Mouse (Mus musculus) lung, postnatal 14 days (tissue): ENCODE data around the gene 4921517D22Rik.
"Not testable (repeated sequence)": the region's sequence is repeated elsewhere in the genome, so short reads cannot be mapped to it uniquely, and the experiment has no call there.

Experiments used
- DNase-seq: peaks from one replicate; pipeline ENCODE4 v3.0.0; 2021

The 4921517D22Rik gene

GRCm38 (mm10) chr13:59694008-59694407 lies at the start of gene 4921517D22Rik:
4921517D22Rik (minus strand) TSS chr13:59694108.
- DNase-seq: no peak

GRCm38 (mm10) chr13:59741697-59742096 lies 47.8 kb upstream of the 4921517D22Rik start:
- DNase-seq: peak; percentile 38

- DNase-seq: peak; percentile 41
Measured at GRCm38 (mm10) chr13:59741096-59741495, 47.2 kb upstream of the 4921517D22Rik start.

GRCm38 (mm10) chr13:59739397-59739796 lies 45.5 kb upstream of the 4921517D22Rik start:
- DNase-seq: no peak

GRCm38 (mm10) chr13:59738455-59738854 lies 44.5 kb upstream of the 4921517D22Rik start:
- no peak for DNase-seq

GRCm38 (mm10) chr13:59735190-59735589 lies 41.3 kb upstream of the 4921517D22Rik start:
- DNase-seq: no peak

- not testable (repeated sequence) for DNase-seq
Measured at GRCm38 (mm10) chr13:59734347-59734746, 40.4 kb upstream of the 4921517D22Rik start.

- DNase-seq: no peak
Measured at GRCm38 (mm10) chr13:59733936-59734335, 40.0 kb upstream of the 4921517D22Rik start.

GRCm38 (mm10) chr13:59731652-59732051 lies 37.7 kb upstream of the 4921517D22Rik start, which contains the start of gene Spata31d1d:
Spata31d1d (minus strand) TSS chr13:59731752.
- no peak for DNase-seq

- DNase-seq: peak; percentile 88
Measured at GRCm38 (mm10) chr13:59728378-59729093, 34.6 kb upstream of the 4921517D22Rik start.

GRCm38 (mm10) chr13:59726139-59726867 lies 32.4 kb upstream of the 4921517D22Rik start:
- no peak for DNase-seq

- not testable (repeated sequence) for DNase-seq
Measured at GRCm38 (mm10) chr13:59722089-59722488, 28.2 kb upstream of the 4921517D22Rik start.

- DNase-seq: no peak
Measured at GRCm38 (mm10) chr13:59719475-59719874, 25.6 kb upstream of the 4921517D22Rik start.

- peak; percentile 22 for DNase-seq
Measured at GRCm38 (mm10) chr13:59718857-59719440, 25.0 kb upstream of the 4921517D22Rik start.

- DNase-seq: no peak
Measured at GRCm38 (mm10) chr13:59713710-59714109, 19.8 kb upstream of the 4921517D22Rik start.

- not testable (repeated sequence) for DNase-seq
Measured at GRCm38 (mm10) chr13:59711984-59712383, 18.1 kb upstream of the 4921517D22Rik start, which contains the start of gene Spata31d1b. Spata31d1b (plus strand) TSS chr13:59712284.

GRCm38 (mm10) chr13:59710230-59710629 lies 16.3 kb upstream of the 4921517D22Rik start, which contains the start of gene Spata31d1a:
Spata31d1a (minus strand) TSS chr13:59710330.
- no peak for DNase-seq

GRCm38 (mm10) chr13:59704562-59704961 lies 10.7 kb upstream of the 4921517D22Rik start:
- DNase-seq: peak; percentile 39

GRCm38 (mm10) chr13:59703514-59703913 lies 9.6 kb upstream of the 4921517D22Rik start:
- no peak for DNase-seq

GRCm38 (mm10) chr13:59700137-59700536 lies 6.2 kb upstream of the 4921517D22Rik start:
- not testable (repeated sequence) for DNase-seq

GRCm38 (mm10) chr13:59699131-59699530 lies 5.2 kb upstream of the 4921517D22Rik start:
- no peak for DNase-seq

GRCm38 (mm10) chr13:59695781-59696180 lies 1.9 kb upstream of the 4921517D22Rik start:
- no peak for DNase-seq

GRCm38 (mm10) chr13:59691478-59691877 lies 2.4 kb downstream of the 4921517D22Rik start:
- DNase-seq: no peak
